Mouse (Mus musculus) neural tube, embryonic 15.5 days (tissue): ENCODE results near the gene Bcl2l2. TPM values are rescaled to one million over a fixed set of nuclear protein-coding genes. Genes with fewer than 3 reads are reported as not detected.

Source experiments
- ATAC-seq: fragments of 200-750 bp; cut with Nextera tagmentation; 2 replicates; pipeline ENCODE4 v1.8.0; 2017; ENCODE audit warnings: mild to moderate bottlenecking, moderate TSS enrichment, moderate library complexity; ENCODE audit not compliant: low FRiP score
- H3K27ac ChIP-seq: fragments of 300-500 bp; sonication (generic); replicated peaks from 2 replicates; pipeline ENCODE4 v1.5.1; 2015; ENCODE audit warnings: mild to moderate bottlenecking, inconsistent platforms
- H3K27me3 ChIP-seq: fragments of 300-500 bp; sonication (generic); replicated peaks from 2 replicates; pipeline ENCODE4 v1.6.1; 2015; ENCODE audit warnings: inconsistent platforms
- H3K36me3 ChIP-seq: fragments of 300-500 bp; sonication (generic); 2 replicates; pipeline ENCODE4 v1.6.1; 2015; ENCODE audit warnings: inconsistent platforms
- H3K4me1 ChIP-seq: fragments of 300-500 bp; sonication (generic); 2 replicates; pipeline ENCODE4 v1.6.1; 2015; ENCODE audit warnings: inconsistent platforms
- H3K4me2 ChIP-seq: fragments of 300-500 bp; sonication (generic); 2 replicates; pipeline ENCODE4 v1.6.1; 2015; ENCODE audit warnings: inconsistent platforms, mild to moderate bottlenecking, moderate library complexity
- H3K4me3 ChIP-seq: fragments of 300-500 bp; sonication (generic); replicated peaks from 2 replicates; pipeline ENCODE4 v1.5.1; 2015; ENCODE audit warnings: mild to moderate bottlenecking, inconsistent platforms
- H3K9ac ChIP-seq: fragments of 300-500 bp; sonication (generic); replicated peaks from 2 replicates; pipeline ENCODE4 v1.6.1; 2015; ENCODE audit warnings: mild to moderate bottlenecking, inconsistent platforms
- H3K9me3 ChIP-seq: fragments of 300-500 bp; sonication (generic); replicated peaks from 2 replicates; pipeline ENCODE4 v1.6.1; 2016; ENCODE audit warnings: inconsistent platforms
- WGBS: fragments of 180-500 bp; shearing (Covaris S2); methylation state at CpG from one replicate; pipeline ENCODE4 v1.1.7; 2015; ENCODE audit warnings: mixed read lengths; 5-methylcytosine and 5-hydroxymethylcytosine counted together
- polyA plus RNA-seq: library from polyadenylated mRNA; unstranded; fragments of >200 nt; fragmentation: Nextera tagmentation; extraction: Ambion mirVana; gene quantifications from 2 replicates; pipeline ENCODE4 v1.2.1, GENCODE M21; 2015

Bcl2l2 gene
- polyA plus RNA-seq, 1 experiment from 2014 or later, result 3.4 TPM

- Histone ChIP-seq H3K4me1 (peaks cover 49% of the 10 kb centered on the region), H3K36me3 (peaks cover 6% of the 10 kb centered on the region; the same call in 1 of the 2 replicates), H3K4me2 (peak within 1 kb of the TSS; percentile 97), H3K27ac (peak within 1 kb of the TSS; percentile 88), H3K9ac (peak within 1 kb of the TSS; percentile 68), H3K9me3 (no peaks in the 10 kb centered on the region; the same call in 1 of the 2 replicates), H3K27me3 (0 out of 2 replicates have a peak, but pooled peaks cover 3% of the 10 kb centered on the region), H3K4me3 (peak within 1 kb of the TSS; percentile 52)
- WGBS, result under 1% methylated on average over 57 of the region's 57 CpGs
- peak; percentile 45 for ATAC-seq
Measured at GRCm38 (mm10) chr14:54925349-54926342, 42.5 kb downstream of the Bcl2l2 start, which contains the start of gene Efs. Gene Efs (minus strand): TSS chr14:54926126.

- Histone ChIP-seq H3K27me3 (0 out of 2 replicates have a peak, but pooled peaks cover 3% of the 10 kb centered on the region), H3K4me3 (peak overlapping the region; percentile 52), H3K9ac (peak overlapping the region; percentile 68), H3K27ac (peak overlapping the region; percentile 88), H3K4me1 (peaks cover 49% of the 10 kb centered on the region), H3K36me3 (no peaks in the 10 kb centered on the region), H3K4me2 (peak overlapping the region; percentile 97), H3K9me3 (no peaks in the 10 kb centered on the region; the same call in 1 of the 2 replicates)
- ATAC-seq, result peak; percentile 71
- WGBS, result under 1% methylated on average over 46 of the region's 58 CpGs
Measured at GRCm38 (mm10) chr14:54926401-54927158, 43.4 kb downstream of the Bcl2l2 start.

GRCm38 (mm10) chr14:54927296-54927695 is 44.1 kb downstream of the Bcl2l2 start:
- 0 out of 2 replicates have a peak, but pooled peaks cover 3% of the 10 kb centered on the region for H3K27me3 ChIP-seq
- no peak for ATAC-seq
- H3K9ac ChIP-seq, result peak overlapping the region; percentile 68; the same call in 1 of the 2 replicates
- no peaks in the 10 kb centered on the region for H3K36me3 ChIP-seq
- WGBS, result 13% methylated on average over 7 of the region's 7 CpGs
- peak overlapping the region; percentile 52 for H3K4me3 ChIP-seq
- H3K4me1 ChIP-seq, result peaks cover 49% of the 10 kb centered on the region
- H3K4me2 ChIP-seq, result peak overlapping the region; percentile 97
- H3K9me3 ChIP-seq, result no peaks in the 10 kb centered on the region
- H3K27ac ChIP-seq, result peak overlapping the region; percentile 88

- Histone ChIP-seq H3K4me1 (peaks cover 38% of the 10 kb centered on the region), H3K9ac (no peak overlapping the region), H3K27me3 (0 out of 2 replicates have a peak, but pooled peaks cover 3% of the 10 kb centered on the region), H3K9me3 (no peaks in the 10 kb centered on the region), H3K4me3 (no peak overlapping the region), H3K36me3 (no peaks in the 10 kb centered on the region), H3K4me2 (no peak overlapping the region), H3K27ac (no peak overlapping the region)
- no peak for ATAC-seq
- 82% methylated on average over 5 of the region's 5 CpGs for WGBS
Measured at GRCm38 (mm10) chr14:54929801-54930200, 46.6 kb downstream of the Bcl2l2 start.

- 7% methylated on average over 2 of the region's 2 CpGs for WGBS
- Histone ChIP-seq H3K4me3 (no peak overlapping the region), H3K9me3 (no peaks in the 10 kb centered on the region), H3K9ac (no peak overlapping the region), H3K36me3 (no peaks in the 10 kb centered on the region), H3K27ac (no peak overlapping the region), H3K4me1 (peaks cover 32% of the 10 kb centered on the region), H3K4me2 (no peak overlapping the region), H3K27me3 (0 out of 2 replicates have a peak, but pooled peaks cover 3% of the 10 kb centered on the region)
- ATAC-seq, result no peak
Measured at GRCm38 (mm10) chr14:54930431-54930830, 47.3 kb downstream of the Bcl2l2 start.

- H3K9ac ChIP-seq, result no peak within 1 kb of the TSS
Measured at GRCm38 (mm10) chr14:54932645-54933150, 49.5 kb downstream of the Bcl2l2 start, which contains the start of gene Il25. Gene Il25 (plus strand): TSS chr14:54932695.

GRCm38 (mm10) chr14:54935904-54936830 is 53.0 kb downstream of the Bcl2l2 start, which contains the start of gene Cmtm5:
Gene Cmtm5 (plus strand): TSS chr14:54936261.
- Histone ChIP-seq H3K4me1 (peaks cover 15% of the 10 kb centered on the region), H3K4me2 (peak within 1 kb of the TSS; percentile 39), H3K9me3 (no peaks in the 10 kb centered on the region), H3K27ac (peak within 1 kb of the TSS; percentile 49), H3K27me3 (no peaks in the 10 kb centered on the region), H3K36me3 (no peaks in the 10 kb centered on the region), H3K9ac (peak within 1 kb of the TSS; percentile 10; the same call in 1 of the 2 replicates), H3K4me3 (no peak within 1 kb of the TSS)
- peak; percentile 65 for ATAC-seq
- 32% methylated on average over 8 of the region's 8 CpGs for WGBS

More at GRCm38 (mm10) chr14:54932645-54933150, 49.5 kb downstream of the Bcl2l2 start, which contains the start of gene Il25:
- H3K4me2 ChIP-seq, result no peak within 1 kb of the TSS
- H3K9me3 ChIP-seq, result no peaks in the 10 kb centered on the region
- no peak for ATAC-seq
- no peak within 1 kb of the TSS for H3K4me3 ChIP-seq
- 0 out of 2 replicates have a peak, but pooled peaks cover 1% of the 10 kb centered on the region for H3K27me3 ChIP-seq
- peaks cover 19% of the 10 kb centered on the region for H3K4me1 ChIP-seq
- WGBS, result 20% methylated on average over 6 of the region's 6 CpGs
- H3K36me3 ChIP-seq, result no peaks in the 10 kb centered on the region
- no peak within 1 kb of the TSS for H3K27ac ChIP-seq

- Histone ChIP-seq H3K4me1 (peaks cover 15% of the 10 kb centered on the region), H3K36me3 (no peaks in the 10 kb centered on the region), H3K27me3 (no peaks in the 10 kb centered on the region), H3K9ac (peak overlapping the region; percentile 10; the same call in 1 of the 2 replicates), H3K4me2 (peak overlapping the region; percentile 39), H3K9me3 (no peaks in the 10 kb centered on the region), H3K27ac (peak overlapping the region; percentile 49), H3K4me3 (no peak overlapping the region)
- WGBS, result 57% methylated on average over 6 of the region's 6 CpGs
- ATAC-seq, result no peak
Measured at GRCm38 (mm10) chr14:54936831-54937160, 53.6 kb downstream of the Bcl2l2 start.

- Histone ChIP-seq H3K9me3 (no peaks in the 10 kb centered on the region), H3K36me3 (no peaks in the 10 kb centered on the region), H3K4me1 (peaks cover 15% of the 10 kb centered on the region), H3K4me3 (no peak overlapping the region), H3K9ac (no peak overlapping the region), H3K27ac (no peak overlapping the region), H3K4me2 (peak overlapping the region; percentile 3; the same call in 1 of the 2 replicates), H3K27me3 (no peaks in the 10 kb centered on the region)
- no peak for ATAC-seq
- 91% methylated on average over 16 of the region's 16 CpGs for WGBS
Measured at GRCm38 (mm10) chr14:54937361-54938182, 54.4 kb downstream of the Bcl2l2 start.
